Mouse (Mus musculus) frontal cortex, postnatal 14 days (tissue): ENCODE data around the gene Mat1a.

ENCODE experiments used
- DNase-seq, 2 experiments: peaks; one replicate each; pipeline ENCODE4 v3.0.0; 2022; ENCODE audit warnings: low spot score in 2 of 2

The Mat1a gene

DNA sequence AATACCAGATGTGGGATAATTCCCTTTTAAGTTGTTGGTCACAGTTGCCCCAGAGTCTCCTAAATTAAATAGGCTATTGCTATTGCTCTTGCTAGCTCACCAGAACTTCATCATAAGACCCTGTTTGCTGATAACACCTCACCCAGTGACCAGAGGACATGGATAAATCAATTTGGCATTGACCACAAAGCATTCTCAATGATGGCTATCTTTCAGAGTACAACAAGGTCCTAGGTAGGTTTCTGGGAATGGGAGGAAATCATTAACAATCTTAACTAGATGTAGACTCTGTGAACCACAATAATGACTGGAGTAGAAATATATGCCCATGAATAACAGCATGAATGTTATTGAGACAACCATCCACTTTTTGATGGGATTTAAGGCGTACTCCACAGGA, 35.9 kb downstream of the Mat1a start:
- no peak for DNase-seq

DNA sequence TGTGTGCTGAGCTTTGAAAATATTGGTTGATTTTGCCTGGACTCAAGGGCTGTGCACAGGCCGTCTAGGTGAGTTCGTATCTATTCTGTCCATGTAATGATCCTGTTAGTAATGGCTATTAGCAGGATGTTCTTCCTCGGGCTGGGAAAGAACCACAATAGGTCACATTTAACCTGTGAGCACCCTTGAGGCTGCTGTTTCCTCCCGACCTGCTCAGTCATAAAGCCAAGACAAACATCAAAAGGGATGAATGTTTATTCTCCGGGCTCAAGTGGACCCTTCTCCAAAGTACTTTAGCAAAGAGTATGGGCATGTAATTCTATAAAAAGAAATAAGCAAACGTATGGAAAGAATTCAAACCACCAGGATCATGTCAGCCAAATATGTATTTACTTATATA, 41.2 kb downstream of the Mat1a start:
- DNase-seq = no peak

DNA sequence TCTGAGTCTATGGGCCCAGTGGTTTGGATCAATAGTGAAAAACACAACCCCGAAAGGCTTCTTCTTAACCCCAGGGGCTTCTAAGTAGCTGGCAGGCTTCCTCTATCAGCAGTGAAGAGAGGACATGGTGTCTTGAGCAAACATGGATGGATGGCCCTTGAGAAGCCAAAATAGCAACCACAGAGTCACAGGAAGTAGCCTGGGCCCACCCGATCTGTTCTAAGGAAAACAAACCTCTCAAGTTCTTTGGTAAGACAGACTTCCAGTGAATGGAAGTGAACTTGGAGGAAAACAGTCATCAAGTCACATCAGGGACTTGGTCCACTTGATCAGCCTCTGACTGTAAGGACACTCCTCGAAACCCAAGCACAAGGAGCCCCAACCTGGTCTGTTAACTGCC, 42.1 kb downstream of the Mat1a start:
- no peak for DNase-seq

DNA sequence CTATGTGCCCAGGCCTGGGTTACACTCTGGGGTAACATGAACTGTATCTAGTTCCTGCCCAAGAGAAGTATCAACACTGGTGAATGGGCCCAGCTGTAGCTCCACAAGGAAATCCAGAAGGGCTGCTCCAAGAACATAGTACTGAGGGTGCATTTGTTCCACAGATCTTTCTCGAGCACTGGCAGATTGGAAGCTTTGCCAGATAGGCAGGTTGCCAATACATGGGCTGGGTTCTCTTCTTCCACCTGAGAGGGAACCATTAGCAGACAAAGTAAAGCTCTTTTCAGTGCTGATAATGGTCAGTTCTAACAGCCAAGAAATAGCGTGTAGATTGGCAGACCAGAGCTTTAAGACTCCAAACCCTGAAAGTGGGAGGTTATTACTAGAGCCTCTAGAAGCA, 42.5 kb downstream of the Mat1a start:
- DNase-seq = no peak

DNA sequence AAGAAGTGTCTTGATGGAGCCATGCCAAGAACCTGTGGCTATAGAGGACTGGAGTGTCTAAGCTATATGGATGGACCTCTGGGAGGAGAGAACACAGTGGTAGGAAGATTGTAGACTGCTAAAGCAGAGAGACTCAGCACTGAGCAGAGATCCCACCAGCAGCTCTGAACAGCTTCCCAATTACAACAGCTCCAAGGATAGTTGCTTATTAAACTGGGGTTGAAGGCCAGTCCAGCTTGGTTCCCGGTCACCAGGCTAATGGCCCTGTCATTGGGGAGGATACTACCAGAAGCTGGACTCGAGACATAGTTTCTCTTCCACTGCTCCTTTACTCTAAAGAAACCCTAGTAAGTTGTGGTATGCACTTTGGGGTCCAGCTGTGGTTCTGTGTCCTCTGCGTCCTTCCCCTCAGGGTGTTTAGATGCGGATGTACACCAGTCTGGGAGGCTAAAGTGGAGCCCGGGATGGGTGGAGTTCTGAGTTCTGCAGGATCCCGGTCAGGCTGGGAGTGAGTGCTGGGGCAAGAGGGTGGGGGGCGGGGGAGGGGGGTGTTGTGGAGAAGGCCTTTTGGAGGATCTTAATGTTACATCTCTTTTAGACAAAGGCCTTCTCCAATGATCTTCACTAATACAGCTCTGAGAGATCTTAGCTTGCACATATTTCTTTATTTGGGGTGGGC, 46.5 kb downstream of the Mat1a start, which contains the start of gene Mbl1:
Mbl1 (plus strand) TSS at position 239 of the 679 bp plus-strand sequence.
- no peak for DNase-seq

- no peak for DNase-seq
Observed at GRCm38 (mm10) chr14:41160076-41160475, 55.2 kb downstream of the Mat1a start.

GRCm38 (mm10) chr14:41160743-41161142, 55.9 kb downstream of the Mat1a start:
- DNase-seq = no peak

GRCm38 (mm10) chr14:41162663-41163062, 57.8 kb downstream of the Mat1a start:
- peak in 1 of 2 experiments; percentile 5 for DNase-seq

DNA sequence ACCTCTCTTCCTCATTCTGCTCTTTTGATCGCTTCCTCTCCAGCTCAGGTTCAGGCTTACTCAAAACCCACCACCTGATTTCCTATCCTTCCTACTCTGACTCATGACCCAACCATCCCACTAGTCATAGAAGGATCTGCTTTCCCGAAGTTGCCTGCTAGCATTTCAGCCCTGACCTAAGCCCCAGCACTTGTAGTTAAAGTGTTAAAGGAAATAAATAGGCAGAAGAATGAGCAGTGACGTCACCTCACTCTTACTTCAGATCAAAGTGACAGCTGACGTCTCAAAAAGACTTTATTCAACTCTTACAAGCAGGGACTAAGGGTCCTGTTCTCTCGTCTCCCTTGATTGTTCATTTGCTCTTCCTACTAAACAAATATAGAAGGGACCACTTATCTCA, 62.4 kb downstream of the Mat1a start:
- DNase-seq = no peak

DNA sequence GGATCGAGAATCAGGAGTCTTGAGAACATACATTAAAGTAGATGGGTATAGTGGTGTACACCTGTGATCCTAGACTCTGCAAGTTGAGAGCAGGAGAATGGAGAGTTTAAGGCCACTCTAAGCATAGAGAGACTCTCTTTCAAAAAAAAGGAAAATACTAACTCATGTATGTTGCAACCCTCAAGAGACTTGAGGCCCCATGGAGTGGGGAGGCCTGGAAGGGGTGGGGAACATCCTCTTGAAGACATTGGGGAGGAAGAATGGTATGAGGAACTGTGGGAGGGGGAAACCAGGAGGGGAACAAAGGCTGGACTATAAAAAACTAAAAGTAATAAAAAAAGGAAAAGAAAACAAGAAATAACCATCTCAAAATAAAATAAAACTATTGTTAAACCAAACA, 63.7 kb downstream of the Mat1a start:
- no peak for DNase-seq

GRCm38 (mm10) chr14:41170514-41170913, 65.7 kb downstream of the Mat1a start:
- DNase-seq = no peak
